Mouse (Mus musculus) CD4-positive helper T cell, adult 2 months (primary cell): ENCODE results near the gene Itga7.

Experiments
- DNase-seq: peaks from one replicate; pipeline ENCODE4 v3.0.0-alpha.2; 2012; ENCODE audit warnings: low read depth, missing footprints, low spot score

Itga7 gene

DNA sequence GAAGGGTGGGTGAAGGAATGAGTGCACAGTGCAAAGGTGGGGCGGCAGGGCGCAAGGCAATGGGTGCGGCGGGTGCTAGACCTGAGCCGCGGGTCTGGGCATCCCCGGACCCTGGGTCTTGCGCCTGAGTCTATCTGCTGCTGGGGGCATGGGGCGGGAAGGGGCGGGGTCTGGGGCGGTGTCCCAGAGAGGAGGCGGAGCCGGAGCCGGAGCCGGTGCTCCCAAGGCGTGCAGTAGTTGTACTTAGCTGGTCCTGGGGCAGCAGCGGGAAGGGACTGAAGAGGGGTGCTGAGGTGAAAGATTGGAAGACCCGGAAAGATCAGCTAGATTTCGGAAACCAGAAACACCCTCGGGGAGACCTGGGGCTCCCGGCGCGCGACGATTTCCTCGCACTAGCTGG lies at the start of gene Itga7:
Gene Itga7 (plus strand): TSS at position 245 of the 400 bp plus-strand sequence.
- peak; percentile 46 for DNase-seq

DNA sequence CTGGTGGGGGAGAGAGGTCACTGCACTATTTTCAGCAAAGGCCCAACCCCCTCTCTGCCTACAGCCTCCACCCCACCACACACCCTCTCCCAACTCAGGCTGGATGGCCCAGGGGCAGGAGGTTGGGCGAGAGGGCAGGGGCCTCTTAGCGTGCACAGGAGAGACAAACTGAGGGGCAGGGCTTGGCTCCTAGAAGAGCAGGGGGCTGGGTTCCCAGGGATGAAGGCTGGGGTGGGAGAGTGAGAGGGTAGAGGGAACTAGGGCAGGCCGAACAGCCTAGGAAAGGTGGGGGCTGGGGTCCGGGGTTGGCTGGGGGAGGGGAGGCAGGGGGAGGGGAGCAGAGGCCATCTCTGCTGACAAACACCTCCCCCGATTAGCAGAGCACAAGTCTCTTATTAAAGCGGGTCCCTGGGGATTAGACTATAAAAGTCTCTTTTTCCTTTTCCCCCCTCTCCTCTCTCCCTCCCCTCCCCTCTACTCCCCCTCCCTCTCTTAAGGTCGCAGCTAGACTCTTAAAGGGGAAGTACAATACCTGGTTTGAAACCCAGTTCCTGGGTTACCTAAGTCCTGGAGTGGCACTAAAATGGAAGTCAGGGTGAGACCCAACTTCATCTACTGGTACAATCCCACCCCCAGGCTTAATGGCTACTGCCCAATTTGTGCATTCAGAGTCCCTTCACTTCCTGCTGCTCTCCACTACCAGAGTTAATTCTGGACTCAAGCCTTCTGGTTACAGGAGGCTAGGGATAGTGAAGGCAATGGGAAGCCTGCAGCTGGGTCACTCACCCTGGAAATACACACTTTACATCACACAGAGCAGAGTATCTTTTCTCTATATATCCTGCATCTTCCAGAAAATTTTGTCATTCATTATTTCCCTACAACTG lies 44.4 kb upstream of the Itga7 start:
- no peak for DNase-seq

DNA sequence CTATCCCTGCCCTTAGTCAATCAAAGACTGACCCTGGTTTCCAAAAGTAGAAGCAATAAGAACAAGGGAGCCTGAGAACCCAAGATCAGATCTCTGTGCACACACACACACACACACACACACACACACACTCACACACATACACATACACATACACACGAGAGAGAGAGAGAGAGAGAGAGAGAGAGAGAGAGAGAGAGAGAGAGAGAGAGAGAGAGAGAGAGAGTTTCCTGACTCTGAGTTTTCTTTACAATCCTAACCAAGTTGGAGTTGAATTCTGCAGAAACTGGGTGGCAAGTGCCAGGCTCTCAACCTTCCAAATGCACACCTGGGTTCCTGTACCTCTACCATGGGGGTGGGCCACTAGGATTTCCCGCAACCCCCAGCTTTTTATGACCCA lies 43.8 kb upstream of the Itga7 start:
- DNase-seq: peak; percentile 17

DNA sequence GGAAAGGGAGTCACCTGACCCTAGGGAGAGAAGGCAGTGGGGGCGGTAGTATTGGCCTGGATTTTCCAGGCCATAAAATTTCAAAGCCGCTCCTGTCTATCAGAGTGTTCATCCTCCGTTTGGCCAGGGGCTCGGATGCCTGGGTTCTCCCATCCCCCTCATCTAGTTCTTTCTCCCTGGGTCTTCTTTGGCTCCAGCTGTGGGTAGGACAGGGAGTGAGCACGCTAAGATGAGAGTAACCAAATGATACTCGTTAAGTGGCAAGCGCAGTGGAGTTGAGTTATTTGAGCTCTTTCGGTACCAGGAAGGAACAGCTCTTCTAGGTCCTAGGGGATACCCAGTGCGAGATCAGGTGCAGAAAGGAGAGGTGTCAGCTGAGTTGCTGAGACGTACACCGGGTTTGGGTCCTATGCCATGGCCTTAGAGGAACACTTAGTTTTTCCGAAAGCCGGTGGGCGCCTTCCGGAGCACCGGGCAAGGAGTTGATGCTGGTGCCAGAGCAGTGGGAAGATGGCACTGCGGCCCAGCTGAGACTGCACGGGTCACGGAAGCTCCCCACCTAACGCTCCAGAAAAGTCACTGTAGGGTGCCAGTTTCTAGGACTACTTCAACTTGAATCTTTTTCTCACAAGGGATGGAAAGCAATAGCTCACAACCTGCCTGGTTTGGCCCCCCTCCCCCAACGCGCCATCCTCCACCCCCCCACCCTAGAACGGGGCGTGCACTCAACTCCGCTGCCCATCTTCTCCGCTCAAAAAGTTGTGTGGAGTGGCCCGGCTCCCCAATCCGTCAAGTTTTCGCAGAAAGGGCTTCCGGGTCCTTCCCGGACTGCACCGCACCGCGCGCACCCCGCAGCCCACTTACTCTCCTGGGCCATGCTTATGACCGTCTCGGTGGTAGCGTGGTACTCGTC lies 43.0 kb upstream of the Itga7 start:
- DNase-seq: peak; percentile 36

GRCm38 (mm10) chr10:128891296-128892094 lies 42.1 kb upstream of the Itga7 start, which contains the start of gene Gdf11:
Gdf11 (minus strand) TSS chr10:128891718.
- peak; percentile 81 for DNase-seq

- DNase-seq: peak; percentile 37
Measured at GRCm38 (mm10) chr10:128892246-128892645, 41.4 kb upstream of the Itga7 start.

GRCm38 (mm10) chr10:128895437-128895836 lies 38.2 kb upstream of the Itga7 start:
- DNase-seq: peak; percentile 82

- DNase-seq: no peak
Measured at GRCm38 (mm10) chr10:128895952-128896693, 37.5 kb upstream of the Itga7 start.

GRCm38 (mm10) chr10:128896807-128897206 lies 36.8 kb upstream of the Itga7 start:
- no peak for DNase-seq

DNA sequence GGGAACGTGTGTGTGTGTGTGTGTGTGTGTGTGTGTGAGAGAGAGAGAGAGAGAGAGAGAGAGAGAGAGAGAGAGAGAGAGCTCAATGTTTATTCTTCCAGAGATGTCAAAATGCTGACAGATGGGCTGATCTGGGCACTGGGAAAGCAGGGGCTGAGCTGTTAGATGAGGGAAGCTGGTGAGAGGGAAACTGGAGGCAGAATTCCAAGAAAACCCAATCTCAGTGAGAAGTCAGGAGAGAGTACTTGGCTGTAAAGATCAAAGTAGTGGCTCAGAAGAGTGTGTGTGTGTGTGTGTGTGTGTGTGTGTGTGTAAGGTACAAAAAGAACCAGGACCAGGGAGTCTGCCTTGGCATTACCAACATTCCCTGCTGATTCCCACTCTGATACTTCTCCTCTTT lies 36.1 kb upstream of the Itga7 start:
- DNase-seq: no peak

- DNase-seq: no peak
Measured at GRCm38 (mm10) chr10:128899759-128900490, 33.7 kb upstream of the Itga7 start.

DNA sequence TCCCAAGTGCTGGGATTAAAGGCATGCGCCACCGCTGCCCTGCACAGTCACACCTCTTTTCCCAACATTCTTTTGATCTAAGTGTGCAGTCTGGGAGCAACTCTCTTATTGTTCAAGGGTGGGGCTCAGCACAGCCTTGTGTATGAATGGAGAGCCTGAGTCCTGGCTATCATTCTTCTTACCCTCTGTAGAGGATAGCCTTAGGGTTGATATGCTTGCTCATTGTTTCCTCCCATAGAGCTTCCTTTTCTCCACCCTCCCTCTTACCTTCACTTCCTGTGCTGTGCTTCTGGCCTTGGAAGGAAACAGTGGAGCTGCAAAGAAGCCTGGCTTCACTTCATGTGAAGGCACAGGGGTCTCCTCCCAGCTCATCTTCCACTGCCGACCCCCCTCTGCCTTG lies 32.9 kb upstream of the Itga7 start, which contains the start of gene Cd63:
Gene Cd63 (plus strand): TSS at position 292 of the 400 bp plus-strand sequence.
- DNase-seq: no peak

DNA sequence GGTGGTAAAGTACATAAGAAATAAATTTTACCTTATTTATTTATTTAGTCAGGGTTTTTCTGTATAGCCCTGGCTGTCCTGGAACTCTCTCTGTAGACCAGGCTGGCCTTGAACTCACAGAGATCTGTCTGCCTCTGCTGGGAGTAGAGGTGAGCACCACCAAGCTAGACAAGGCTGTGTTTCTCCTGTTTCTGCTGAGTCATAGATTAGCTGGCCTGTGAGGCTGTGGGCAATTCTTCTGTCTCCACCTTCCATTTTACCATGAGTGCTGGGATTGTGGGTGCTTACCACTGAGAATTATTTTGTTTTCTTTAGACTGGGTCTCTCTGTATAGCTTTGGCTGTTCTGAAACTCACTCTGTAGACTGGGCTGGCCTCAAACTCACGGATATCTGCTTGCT lies 32.2 kb upstream of the Itga7 start:
- no peak for DNase-seq

DNA sequence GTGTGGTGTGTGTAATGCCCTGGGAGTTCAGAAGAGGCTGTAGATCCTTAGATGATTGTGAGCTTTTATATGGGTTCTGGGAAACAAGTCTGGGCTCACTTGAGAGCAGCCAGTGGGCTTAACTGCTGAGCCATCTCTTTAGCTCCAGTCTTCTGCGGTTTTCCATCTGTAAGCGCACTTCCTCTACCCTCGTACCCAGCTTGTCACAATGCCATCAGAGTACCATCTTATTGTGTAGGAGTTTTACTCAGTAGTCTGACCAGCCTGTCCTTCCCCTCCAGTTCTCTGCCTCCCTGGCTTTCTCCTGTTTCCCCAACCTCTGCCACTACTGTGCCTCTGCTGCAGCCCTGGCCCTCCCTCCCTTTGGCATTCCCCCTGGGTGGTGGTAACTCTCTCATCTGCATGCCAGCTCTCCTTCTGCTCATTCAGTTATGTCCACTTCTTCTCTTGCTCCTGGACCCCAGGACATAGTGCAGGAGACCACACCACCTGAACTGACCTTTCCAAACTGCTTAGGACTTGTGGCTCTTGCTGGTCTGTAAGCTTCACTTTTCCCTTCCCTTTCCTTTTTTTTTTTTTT lies 31.1 kb upstream of the Itga7 start:
- DNase-seq: peak; percentile 47

DNA sequence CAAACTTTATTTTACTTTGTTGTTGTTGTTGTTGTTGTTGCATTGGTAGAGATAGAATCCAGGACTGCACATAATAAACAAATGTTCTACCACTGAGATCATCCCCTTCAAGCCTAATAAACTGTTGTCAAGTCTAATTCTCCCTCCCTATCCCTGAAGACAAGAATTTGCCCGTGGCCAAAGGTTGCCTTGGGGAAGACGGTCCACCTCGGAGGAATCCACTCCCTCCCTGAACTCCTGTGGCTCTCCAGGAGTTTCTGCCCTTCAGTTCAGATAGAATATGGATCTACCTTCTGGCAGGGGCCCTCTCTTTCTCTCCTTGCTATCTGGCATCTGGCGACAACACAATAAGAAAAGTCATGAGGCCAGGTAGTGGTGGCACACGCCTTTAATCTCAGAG lies 28.8 kb upstream of the Itga7 start:
- no peak for DNase-seq

- DNase-seq: no peak
Measured at GRCm38 (mm10) chr10:128908778-128909448, 24.7 kb upstream of the Itga7 start.

DNA sequence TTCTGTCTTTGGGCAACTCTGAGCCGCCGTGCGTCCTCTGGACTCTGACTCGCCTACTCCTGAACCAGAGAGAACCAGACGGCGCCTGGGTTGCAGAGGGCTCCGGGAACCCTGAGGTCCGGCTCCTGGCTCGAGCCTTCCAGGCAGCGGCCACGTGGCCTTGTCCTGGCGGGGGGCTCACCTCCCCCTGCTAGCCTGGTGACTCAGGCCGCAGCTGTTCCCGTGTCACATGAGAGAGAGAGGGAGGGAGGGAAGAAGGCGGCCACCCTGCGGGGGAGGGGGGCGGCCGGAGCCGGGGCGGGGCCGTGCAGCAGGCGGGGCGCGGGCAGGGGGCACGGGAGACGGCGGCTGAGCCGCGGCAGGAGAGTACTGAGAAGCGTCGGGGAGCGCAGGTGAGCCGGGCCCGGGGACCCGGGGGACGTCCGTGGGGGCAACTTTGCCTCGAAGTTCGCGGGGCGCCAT lies 24.0 kb upstream of the Itga7 start:
- no peak for DNase-seq

DNA sequence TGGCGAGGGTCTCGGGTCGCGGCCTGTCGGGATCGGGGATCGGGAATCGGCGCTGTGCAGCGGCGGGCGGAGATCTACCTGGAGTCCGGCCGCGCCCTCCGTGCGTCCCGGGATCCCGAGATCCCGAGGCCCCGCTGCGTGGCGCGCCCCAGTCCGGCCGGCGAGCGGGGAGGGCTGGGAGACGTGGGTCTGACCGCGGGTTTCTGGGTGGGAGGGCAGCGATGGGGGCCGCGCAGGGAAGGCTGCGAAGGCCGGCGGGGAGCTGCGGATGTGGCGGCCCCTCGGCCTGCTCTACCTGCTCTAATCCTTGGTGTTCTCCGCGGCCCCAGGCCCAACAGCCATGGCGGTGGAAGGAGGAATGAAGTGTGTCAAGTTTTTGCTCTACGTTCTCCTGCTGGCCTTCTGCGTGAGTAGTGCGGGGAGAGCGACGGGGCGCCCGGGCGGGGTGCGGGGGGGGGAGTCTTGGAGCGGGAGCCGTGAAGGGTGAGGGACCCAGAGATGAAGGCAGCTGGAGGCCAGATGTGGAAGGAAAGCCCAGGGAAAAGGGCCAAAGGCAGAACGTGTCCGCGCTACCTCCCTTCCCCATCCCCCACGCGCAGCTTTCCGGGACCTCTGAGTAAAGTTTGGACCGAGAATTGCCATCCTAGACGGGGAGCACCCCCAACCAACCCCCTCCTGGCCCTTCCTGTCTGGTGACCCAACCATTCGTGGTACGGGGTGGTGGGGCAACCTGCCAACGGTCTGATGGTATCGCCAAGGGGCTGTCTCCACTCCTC lies 23.4 kb upstream of the Itga7 start:
- DNase-seq: peak; percentile 15
